Mouse (Mus musculus) heart, postnatal 4 days (tissue): ENCODE results near the gene Zfp423. TPM values are rescaled to one million over a fixed set of nuclear protein-coding genes. Genes with fewer than 3 reads are reported as not detected.
A peak's percentile ranks its signal among the peaks of the same experiment; 100 is the strongest.

Source experiments
- DNase-seq: peaks from one replicate; pipeline ENCODE4 v3.0.0; 2021
- total RNA-seq, 2 experiments: library from RNA; stranded (reverse); gene quantifications; 2 replicates each; pipeline ENCODE4 v1.2.3; 2021

Gene Zfp423
- total RNA-seq, 2 experiments from 2014 or later, result 12.9 to 16.2 TPM

- no peak for DNase-seq
These were observed 156.8 kb downstream of the Zfp423 start for GRCm38 (mm10) chr8:87802571-87802970.

DNA sequence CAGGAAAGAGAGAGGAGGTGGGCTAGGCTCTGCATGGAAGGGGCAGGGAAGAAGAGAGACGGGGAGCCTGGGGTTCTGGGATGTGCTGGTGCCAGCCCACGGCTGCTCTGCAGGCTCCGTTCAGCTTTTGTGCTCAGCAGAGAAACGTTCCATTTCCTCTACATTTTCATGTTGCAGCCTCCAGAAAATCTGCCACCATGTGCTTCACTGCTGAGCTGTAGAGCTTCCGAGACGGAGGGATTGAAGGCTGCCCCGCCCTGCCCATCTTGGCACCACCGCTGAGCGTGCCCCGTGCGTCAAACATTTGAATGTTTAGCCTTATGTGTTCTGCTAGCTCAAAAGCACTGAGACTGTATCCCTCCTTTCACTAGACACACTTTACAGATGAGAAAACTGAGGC is 159.3 kb downstream of the Zfp423 start:
- DNase-seq, result no peak

DNA sequence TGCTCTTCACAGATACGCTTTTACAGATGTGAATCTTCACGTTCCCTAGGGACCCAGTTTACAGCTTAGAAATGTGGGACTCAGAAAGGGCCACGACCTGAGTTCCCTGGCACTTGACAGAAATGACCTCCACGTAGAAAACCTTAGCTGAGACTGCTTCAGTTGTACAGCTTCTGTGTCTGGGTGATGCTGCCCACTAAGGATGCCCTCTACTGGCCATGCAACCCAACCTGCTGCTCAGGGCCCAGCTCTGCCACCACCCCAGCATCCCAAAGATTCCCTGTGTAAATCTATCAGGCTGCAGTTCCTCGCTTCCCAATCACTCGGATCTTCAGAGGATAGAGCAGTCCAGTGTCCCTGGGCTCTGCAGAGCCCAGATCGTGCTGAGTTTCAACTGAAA is 163.2 kb downstream of the Zfp423 start:
- no peak for DNase-seq

DNA sequence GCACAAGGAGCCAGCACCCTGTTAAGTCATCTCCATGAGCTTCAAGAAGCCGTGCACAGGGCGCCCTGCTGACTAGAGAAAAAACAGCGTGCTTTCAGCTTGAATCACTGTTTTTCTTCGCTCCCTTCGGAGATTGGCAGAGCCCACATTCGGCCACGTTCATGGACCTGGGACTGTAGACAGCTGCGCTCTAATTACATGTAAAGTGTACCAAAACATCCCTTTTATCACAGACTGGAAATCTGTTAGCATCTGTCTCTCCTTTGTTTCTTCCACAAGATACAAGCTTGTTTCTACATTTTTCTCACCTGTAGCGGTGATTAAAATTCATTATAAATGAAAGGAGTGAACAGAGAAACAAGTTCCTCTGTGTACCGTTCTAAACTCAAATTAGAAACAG is 164.8 kb downstream of the Zfp423 start:
- no peak for DNase-seq

- peak; percentile 34 for DNase-seq
These were observed 168.3 kb downstream of the Zfp423 start for GRCm38 (mm10) chr8:87791103-87791502.

DNA sequence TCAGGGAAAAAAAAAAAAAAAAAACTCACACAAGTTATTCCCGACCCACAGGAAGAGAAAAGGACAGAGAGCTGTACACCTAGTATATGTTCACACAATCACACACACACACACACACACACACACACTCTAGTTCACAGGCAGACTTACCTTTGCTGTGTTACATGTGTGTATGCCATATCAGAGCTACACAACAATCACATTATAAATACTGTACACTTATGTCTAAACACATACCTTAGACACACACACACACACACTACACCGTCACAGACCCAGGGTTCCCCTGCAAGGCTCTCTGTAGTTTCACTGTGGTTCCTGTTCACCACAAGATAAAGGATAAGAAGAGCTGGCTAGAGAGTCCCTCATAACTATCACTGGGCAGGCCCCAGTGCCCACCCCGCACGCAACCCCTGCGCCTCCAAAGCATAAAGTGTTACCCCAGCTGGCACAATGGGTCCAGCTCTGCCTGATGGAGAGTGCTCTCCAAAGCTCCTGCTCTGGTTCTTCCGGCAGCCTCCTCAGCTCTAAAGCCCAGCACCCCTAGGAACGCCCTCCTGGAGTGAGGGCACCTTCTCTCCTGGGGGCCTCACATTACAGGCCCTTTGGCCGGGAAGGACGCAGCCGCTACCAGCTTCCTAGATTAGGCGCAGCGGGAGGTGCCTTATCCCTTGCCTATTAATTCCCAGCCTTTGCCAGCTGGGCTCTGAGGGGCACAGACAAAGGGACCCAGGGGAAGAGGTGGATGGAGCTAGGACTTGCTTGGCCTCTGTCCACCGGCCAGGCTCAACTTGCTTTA is 174.6 kb downstream of the Zfp423 start:
- DNase-seq, result no peak

DNA sequence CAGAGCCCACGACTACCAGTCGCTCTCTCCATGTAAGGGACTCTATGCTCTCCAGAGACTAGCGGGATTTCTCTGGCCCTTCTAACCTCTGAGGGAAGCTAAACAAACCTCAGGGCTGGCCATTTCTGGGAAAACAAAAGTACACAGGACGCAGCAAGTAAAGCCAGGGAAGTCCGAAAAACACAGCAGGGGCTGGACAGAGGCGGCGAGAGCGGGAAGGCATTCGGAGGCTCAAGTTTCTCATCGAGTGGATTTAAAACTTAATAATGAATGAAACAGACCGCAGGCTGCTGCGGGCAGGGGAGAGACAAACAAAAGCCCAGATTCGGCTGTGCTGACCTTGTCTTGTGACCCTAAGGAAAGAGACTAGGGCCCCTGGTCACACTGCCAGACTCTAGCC is 175.2 kb downstream of the Zfp423 start:
- DNase-seq, result no peak

GRCm38 (mm10) chr8:87783198-87783597 is 176.2 kb downstream of the Zfp423 start:
- peak; percentile 56 for DNase-seq

DNA sequence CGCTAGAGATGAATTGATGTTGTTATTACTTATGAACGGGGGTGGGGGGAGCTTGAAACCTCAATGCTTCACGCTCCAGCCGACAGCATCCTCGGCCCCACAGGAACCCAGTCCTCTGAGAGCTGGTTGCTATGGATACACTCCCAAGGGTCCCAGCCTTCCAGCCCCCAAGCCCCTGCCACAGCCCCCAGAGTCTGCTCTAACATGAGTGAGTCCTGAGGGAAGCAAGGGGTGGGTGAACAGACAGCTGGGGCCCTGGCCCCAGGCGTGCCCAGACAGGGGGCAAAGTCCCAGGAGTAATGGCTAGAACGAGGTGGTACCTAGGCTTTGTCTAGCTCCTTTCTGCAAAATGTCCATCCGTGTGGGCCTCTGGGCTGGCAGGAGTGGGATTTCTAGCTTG is 181.8 kb downstream of the Zfp423 start:
- no peak for DNase-seq

GRCm38 (mm10) chr8:87775889-87776288 is 183.5 kb downstream of the Zfp423 start:
- no peak for DNase-seq

DNA sequence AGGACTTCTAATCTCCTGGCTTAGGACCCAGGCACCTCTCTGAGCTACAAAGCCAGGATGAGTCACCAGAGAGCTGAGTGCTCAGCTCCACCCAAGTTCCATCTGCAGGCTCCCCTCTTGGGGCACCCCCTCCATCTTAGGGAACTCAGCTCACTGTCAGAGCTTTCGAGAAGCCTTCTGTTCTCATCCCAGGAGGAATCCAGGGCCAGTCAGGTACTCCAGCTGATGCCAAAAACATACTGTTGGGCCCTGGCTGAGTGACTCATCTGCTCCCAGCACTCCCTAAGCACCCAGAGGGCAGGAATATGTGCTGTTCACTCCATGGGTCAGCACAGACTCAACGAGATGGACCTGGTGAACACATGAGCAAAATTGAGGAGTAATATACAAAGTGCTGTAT is 184.4 kb downstream of the Zfp423 start:
- no peak for DNase-seq

DNA sequence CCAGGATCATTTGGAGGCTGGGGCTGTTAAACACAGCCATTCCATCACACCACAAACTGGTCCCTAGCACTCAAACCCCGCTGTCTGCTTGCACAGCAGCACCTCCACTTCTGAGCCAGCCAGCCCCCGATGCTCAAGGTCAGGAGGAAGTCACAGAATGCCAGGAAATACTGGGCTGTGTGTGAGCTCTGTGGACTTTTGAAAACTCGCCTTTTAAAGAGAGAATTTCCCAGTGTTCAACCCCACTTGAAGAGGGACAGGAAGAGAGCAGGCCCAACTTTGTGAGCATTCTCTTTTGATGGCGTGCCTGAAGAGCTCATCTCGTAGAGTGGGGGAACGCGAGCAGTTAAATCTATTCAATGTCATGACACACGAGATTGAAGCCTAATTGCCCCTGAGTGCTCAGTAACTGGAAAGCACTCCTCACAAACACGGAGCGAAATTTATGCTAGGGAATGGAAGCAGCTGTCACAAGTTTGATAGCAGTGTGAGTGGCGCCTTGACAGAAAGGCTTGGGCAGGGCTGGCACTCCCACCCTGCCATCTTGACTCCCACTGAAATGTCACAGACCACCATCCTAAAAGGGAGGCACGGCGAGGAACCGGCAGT is 186.4 kb downstream of the Zfp423 start:
- DNase-seq, result no peak

- DNase-seq, result no peak
These were observed 191.5 kb downstream of the Zfp423 start for GRCm38 (mm10) chr8:87767882-87768281.

- no peak for DNase-seq
These were observed 194.1 kb downstream of the Zfp423 start for GRCm38 (mm10) chr8:87765276-87765675.

DNA sequence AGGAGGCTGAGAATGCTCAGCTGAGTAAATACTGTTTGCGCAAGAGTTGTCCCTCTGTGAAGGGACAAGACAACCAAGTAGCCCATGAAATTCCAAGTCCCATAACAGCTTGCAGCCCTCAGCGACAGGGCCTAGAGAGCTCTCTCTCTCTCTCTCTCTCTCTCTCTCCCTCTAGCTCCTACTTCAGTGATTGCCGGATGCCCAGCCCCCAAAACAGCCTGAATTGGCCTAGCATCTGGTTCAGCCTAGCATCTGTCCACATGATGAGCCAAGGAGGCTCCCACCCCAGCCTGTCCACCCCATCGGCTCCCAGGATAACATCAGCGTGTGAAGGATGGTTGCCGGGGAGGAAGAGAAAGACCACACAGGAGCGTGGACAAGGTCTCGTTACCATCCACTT is 200.6 kb downstream of the Zfp423 start:
- no peak for DNase-seq

GRCm38 (mm10) chr8:87754853-87755252 is 204.5 kb downstream of the Zfp423 start:
- DNase-seq, result no peak

- DNase-seq, result no peak
These were observed 205.8 kb downstream of the Zfp423 start for GRCm38 (mm10) chr8:87753636-87754035.

DNA sequence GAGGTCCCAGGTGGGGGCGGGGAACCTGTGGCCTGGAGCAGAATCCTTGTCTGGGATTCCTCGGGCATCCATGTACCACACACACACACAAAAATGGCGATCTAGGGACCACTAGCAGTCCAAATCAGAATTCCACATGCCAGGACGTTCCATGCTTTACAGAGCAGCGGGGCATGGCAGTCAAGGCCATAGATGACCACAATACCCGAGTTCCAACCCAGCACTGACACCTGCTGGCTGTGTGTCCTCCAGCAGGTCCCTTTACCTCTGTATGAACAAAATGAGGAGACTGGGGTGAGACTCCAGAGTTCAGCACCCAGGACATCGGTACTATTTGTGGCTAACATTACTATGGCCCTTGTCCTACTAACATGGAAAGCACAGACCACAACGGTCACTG is 206.2 kb downstream of the Zfp423 start:
- DNase-seq, result peak; percentile 32

DNA sequence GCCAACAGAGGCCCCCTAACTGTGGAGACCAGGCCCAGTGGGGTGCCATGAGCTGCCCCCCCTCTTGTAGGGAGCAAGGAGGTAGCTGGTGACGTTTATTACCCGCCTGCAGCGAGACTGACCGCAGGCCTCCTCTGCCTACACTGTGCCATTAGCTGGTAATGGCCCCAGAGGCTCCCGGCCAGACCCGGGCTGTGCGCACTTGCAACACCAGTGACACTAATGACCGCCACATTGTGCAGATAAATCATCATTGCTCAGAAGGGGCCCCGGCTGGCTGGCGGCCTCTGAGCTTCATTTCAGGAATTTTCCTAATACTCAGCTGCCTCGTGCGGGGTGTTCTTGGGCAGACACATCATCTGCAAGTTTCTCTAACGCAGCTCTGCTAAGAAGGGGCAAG is 206.7 kb downstream of the Zfp423 start:
- DNase-seq, result no peak

- peak; percentile 50 for DNase-seq
These were observed 211.8 kb downstream of the Zfp423 start for GRCm38 (mm10) chr8:87747582-87747981.

DNA sequence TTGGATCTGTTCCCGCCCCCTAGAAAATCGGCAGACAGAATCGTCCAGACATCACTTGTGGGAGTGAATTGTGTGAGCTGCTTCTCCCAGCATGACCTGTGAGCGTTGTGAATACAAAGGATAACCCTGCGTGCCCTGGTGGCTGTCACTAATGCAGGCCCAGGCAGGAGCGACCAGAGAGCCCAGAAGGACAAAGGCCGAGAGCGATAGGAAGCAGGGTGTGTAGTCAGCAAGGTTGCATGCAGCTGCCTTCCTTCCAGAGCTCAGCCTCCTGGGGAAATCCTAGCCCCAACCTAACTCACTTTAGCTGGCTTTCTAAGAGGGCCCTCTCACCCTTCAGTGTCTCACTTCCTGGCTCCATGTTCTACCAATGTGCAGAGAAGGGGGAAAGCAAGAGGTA is 212.3 kb downstream of the Zfp423 start:
- DNase-seq, result no peak

DNA sequence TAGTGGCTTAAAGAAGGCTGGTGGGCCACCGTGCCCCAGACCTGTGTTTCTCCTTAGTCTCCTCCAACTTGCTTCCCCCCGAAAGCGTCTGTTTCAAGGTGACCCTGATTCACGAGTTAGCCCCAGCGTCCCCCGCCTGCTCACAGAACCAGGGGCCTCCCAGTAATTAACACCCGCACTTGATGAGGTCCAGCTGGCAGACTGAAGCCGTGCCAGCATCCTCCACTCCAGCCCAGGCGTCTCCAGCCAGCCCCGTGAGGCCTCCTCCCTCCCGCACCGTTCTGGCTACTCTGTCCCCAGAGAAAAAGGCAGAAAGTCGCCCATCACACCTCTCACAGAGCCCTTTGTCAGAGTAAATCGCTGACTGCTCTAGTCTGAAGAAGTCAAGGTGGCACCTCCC is 213.3 kb downstream of the Zfp423 start:
- peak; percentile 66 for DNase-seq

DNA sequence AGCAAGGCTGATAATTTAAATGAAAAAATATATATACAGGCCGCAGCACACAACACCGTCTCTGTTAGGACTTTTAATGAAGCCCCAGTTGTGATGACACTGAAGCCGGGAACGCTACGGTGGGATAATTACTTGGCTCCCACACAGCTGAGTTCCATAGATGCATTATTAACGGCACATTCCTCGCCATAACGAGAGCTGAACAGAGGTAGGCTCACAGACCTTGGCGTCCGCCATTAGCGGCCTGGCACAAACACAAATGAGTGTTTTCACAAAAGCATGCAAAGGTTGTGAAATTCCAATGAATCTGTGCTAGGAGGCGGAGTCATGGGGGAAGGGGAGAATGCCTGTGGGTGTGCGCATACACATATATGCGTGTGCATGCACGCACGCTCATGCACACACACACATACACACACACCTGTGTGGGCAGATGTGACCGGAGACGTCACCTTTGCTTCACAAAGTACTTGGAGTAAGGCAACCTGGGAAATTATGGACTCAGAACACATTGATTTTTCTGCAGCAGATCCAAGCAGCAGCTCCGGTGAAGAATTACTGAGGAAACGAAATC is 214.2 kb downstream of the Zfp423 start:
- DNase-seq, result no peak

GRCm38 (mm10) chr8:87744556-87744955 is 214.8 kb downstream of the Zfp423 start:
- no peak for DNase-seq
